Mouse (Mus musculus) C2C12 (cell line): Measurements from ENCODE around the gene Thumpd1. TPM values are rescaled to one million over a fixed set of nuclear protein-coding genes. Genes with fewer than 3 reads are reported as not detected.

ENCODE experiments used
- H3K27me3 ChIP-seq: one replicate; pipeline ENCODE4 v1.6.1; 2011; ENCODE audit not compliant: control insufficient read depth, insufficient read depth, insufficient read length
- H3K36me3 ChIP-seq: one replicate; pipeline ENCODE4 v1.6.1; 2011; ENCODE audit not compliant: control insufficient read depth, insufficient read depth
- H3K4me3 ChIP-seq: one replicate; pipeline ENCODE4 v1.5.1; 2011; ENCODE audit warnings: mild to moderate bottlenecking, control low read depth; ENCODE audit not compliant: poor library complexity, insufficient read depth, severe bottlenecking
- H3K79me2 ChIP-seq: one replicate; pipeline ENCODE4 v1.6.1; 2011; ENCODE audit not compliant: control insufficient read depth, insufficient read depth
- H3K79me3 ChIP-seq: one replicate; pipeline ENCODE4 v1.6.1; 2011; ENCODE audit warnings: low read depth, control low read depth
- H3ac ChIP-seq: one replicate; pipeline ENCODE3; 2011; ENCODE audit warnings: low read depth; ENCODE audit not compliant: control insufficient read depth, insufficient read length
- CEBPB ChIP-seq: IDR thresholded peaks from one replicate; pipeline ENCODE4 v1.6.1; 2011; ENCODE audit warnings: low read depth, mild to moderate bottlenecking, control low read depth, moderate library complexity
- CTCF ChIP-seq: IDR thresholded peaks from one replicate; pipeline ENCODE4 v1.5.1; 2011; ENCODE audit not compliant: control insufficient read depth, insufficient read depth, insufficient read length
- FOSL1 ChIP-seq: IDR thresholded peaks from one replicate; pipeline ENCODE4 v1.8.0; 2011; ENCODE audit warnings: mild to moderate bottlenecking, low read length; ENCODE audit not compliant: poor library complexity, insufficient read depth, severe bottlenecking
- MAX ChIP-seq: IDR thresholded peaks from one replicate; pipeline ENCODE4 v1.6.1; 2011; ENCODE audit warnings: mild to moderate bottlenecking, control low read depth
- MYOD1 ChIP-seq: IDR thresholded peaks from one replicate; pipeline ENCODE4 v1.6.1; 2011; ENCODE audit warnings: low read depth; ENCODE audit not compliant: control insufficient read depth, insufficient read length
- MYOG ChIP-seq: IDR thresholded peaks from one replicate; pipeline ENCODE4 v1.6.1; 2011; ENCODE audit not compliant: control insufficient read depth, insufficient read length; ENCODE audit errors: extremely low read depth
- USF1 ChIP-seq: IDR thresholded peaks from one replicate; pipeline ENCODE4 v1.6.1; 2011; ENCODE audit warnings: low read depth, mild to moderate bottlenecking, control low read depth, moderate library complexity
- long read RNA-seq, 2 experiments: library from polyadenylated mRNA; unstranded; transcript quantifications; one replicate each; pipeline ENCODE4 v2.0.0; 2019 to 2020
- polyA plus RNA-seq: library from polyadenylated mRNA; unstranded; fragments of >200 nt; fragmentation: generic; extraction: Trizol; gene quantifications from one replicate; pipeline ENCODE4 v1.2.1, GENCODE M21; 2012; ENCODE audit warnings: missing spikeins

Gene Thumpd1
- 20.2 TPM for polyA plus RNA-seq
- long read RNA-seq, experiment 1 = 0 reads
- long read RNA-seq, experiment 2 = 0 reads

- peaks cover 32% of the 10 kb centered on the region for H3K36me3 ChIP-seq
- peak within 1 kb of the TSS; percentile 74 for H3ac ChIP-seq
- H3K79me2 ChIP-seq = peaks cover 23% of the 10 kb centered on the region
- no peaks in the 10 kb centered on the region for H3K27me3 ChIP-seq
- H3K79me3 ChIP-seq = peaks cover 16% of the 10 kb centered on the region
- H3K4me3 ChIP-seq = peak within 1 kb of the TSS; percentile 90
- TF ChIP-seq CEBPB (peak; percentile 64), CTCF (peak; percentile 53), MAX (peak; percentile 98), FOSL1 (no peak)
Measured at GRCm38 (mm10) chr7:119720253-119720946, at the start of gene Thumpd1. TSS of gene Thumpd1 (minus strand) at chr7:119720798.

GRCm38 (mm10) chr7:119769895-119770294 lies 49.3 kb upstream of the Thumpd1 start:
- Histone ChIP-seq H3K79me3 (no peaks in the 10 kb centered on the region), H3K4me3 (no peak overlapping the region), H3ac (no peak overlapping the region), H3K36me3 (no peaks in the 10 kb centered on the region), H3K79me2 (no peaks in the 10 kb centered on the region), H3K27me3 (no peaks in the 10 kb centered on the region)
- TF ChIP-seq FOSL1 (no peak), MYOD1 (no peak), MAX (no peak), USF1 (no peak), MYOG (no peak), CTCF (no peak), CEBPB (no peak)

DNA sequence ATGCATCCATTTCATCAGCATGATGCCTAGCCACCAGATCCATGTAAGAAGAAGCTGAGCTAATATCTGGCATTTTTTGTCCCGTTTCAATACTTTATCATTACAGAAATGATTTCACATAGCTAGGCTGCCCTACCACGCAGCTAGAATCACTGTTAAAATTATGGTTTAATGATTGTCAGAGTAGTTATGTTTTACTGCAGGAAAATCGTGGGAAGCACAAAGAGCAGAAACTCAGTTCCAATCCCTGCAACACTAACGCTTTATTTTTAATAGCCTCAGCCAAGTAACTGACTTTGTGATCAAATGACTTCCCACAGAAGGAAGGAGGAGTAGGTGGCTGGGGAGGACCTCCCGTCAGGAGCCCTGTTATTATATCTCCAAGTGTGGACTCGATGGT lies 46.4 kb upstream of the Thumpd1 start:
- H3ac ChIP-seq = no peak overlapping the region
- no peaks in the 10 kb centered on the region for H3K36me3 ChIP-seq
- no peaks in the 10 kb centered on the region for H3K79me2 ChIP-seq
- H3K27me3 ChIP-seq = no peaks in the 10 kb centered on the region
- H3K79me3 ChIP-seq = no peaks in the 10 kb centered on the region
- no peak for TF ChIP-seq MYOD1
- no peak for TF ChIP-seq USF1
- H3K4me3 ChIP-seq = no peak overlapping the region

GRCm38 (mm10) chr7:119764377-119764776 lies 43.8 kb upstream of the Thumpd1 start:
- H3K36me3 ChIP-seq = no peaks in the 10 kb centered on the region
- H3K79me2 ChIP-seq = no peaks in the 10 kb centered on the region
- no peaks in the 10 kb centered on the region for H3K79me3 ChIP-seq
- H3ac ChIP-seq = no peak overlapping the region
- no peaks in the 10 kb centered on the region for H3K27me3 ChIP-seq
- TF ChIP-seq MYOD1 (no peak), MAX (no peak)
- no peak overlapping the region for H3K4me3 ChIP-seq

GRCm38 (mm10) chr7:119762166-119762697 lies 41.6 kb upstream of the Thumpd1 start:
- Histone ChIP-seq H3K79me3 (no peaks in the 10 kb centered on the region), H3K36me3 (no peaks in the 10 kb centered on the region), H3K79me2 (no peaks in the 10 kb centered on the region), H3K27me3 (no peaks in the 10 kb centered on the region), H3K4me3 (no peak overlapping the region), H3ac (no peak overlapping the region)
- TF ChIP-seq USF1 = no peak
- no peak for TF ChIP-seq MYOD1
- no peak for TF ChIP-seq CEBPB
- no peak for TF ChIP-seq MYOG
- no peak for TF ChIP-seq MAX
- TF ChIP-seq FOSL1 = no peak
- no peak for TF ChIP-seq CTCF

DNA sequence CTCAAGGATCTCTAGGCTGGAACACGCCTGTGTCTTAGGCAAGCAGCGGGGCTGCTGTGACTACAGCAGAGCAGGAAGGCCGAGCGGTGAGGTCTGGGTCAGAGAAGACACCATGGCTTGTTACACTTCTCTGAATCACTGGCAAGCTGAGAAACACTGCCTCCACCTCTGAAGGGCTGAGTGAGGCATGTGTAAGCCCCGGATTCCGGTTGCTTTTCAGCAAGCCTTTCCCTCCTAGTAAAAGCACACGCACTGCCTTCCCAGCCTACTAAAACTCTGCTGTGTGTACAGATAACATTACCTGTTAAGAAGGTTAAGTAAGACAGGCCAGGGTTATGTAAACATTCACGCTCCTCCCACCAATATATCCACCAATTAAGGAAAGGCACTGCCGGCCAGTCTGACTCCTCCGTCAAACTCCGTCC lies 39.9 kb upstream of the Thumpd1 start, which contains the start of gene Acsm3:
Acsm3 (plus strand) TSS at position 397 of the 425 bp plus-strand sequence.
- Histone ChIP-seq H3K36me3 (no peaks in the 10 kb centered on the region), H3K27me3 (no peaks in the 10 kb centered on the region), H3K79me2 (no peaks in the 10 kb centered on the region), H3K79me3 (no peaks in the 10 kb centered on the region), H3ac (no peak within 1 kb of the TSS), H3K4me3 (no peak within 1 kb of the TSS)
- no peak for TF ChIP-seq CEBPB
- no peak for TF ChIP-seq MYOG
- TF ChIP-seq FOSL1 = no peak
- no peak for TF ChIP-seq USF1
- no peak for TF ChIP-seq MAX
- TF ChIP-seq CTCF = no peak
- no peak for TF ChIP-seq MYOD1
